In the genomic region with DNA sequence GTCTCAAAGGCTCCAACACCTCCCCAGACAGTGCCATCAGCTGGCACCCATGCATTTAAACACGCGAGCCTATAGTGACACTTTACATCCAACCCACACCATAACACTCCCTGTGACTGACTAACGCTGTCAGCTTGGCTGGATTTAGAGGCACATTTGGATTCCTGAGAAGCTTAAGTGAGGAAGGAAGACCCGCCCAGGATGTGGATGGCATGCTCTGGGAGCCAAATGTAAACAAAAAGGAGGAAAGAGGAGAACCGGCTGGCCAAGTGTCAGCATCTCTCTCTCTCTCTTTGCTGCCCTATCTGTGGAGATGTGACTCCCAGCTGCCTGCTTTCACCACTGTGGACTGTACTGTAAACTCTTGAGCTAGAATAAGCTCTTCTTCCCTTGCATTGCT, we compare ENCODE assay signal across 20 mouse cellular contexts. TPM values are rescaled to one million over a fixed set of nuclear protein-coding genes. Genes with fewer than 3 reads are reported as not detected.
A peak's percentile ranks its signal among the peaks of the same experiment; 100 is the strongest.
DNase-seq lines count a peak whose midpoint lies in the region; ATAC-seq and TF ChIP-seq lines count a peak whose summit lies in the region.
"Had no signal": no experiment of that assay in that cellular context is flagged by ENCODE, and none has a peak within 500 bp of the region (broad histone marks: within the 10 kb centered on the region; RNA-seq: fewer than 3 reads in every experiment).

No protein-coding gene starts in this region.

- no peaks in the 10 kb centered on the region for H3K36me3 ChIP-seq in forebrain, postnatal 0 days (ENCODE audit: insufficient read depth)
- H3K36me3 ChIP-seq in forebrain, embryonic 16.5 days (ENCODE audit: control insufficient read depth, insufficient read depth), result no peaks in the 10 kb centered on the region
- no peaks in the 10 kb centered on the region for H3K36me3 ChIP-seq in lung, embryonic 16.5 days (ENCODE audit: control insufficient read depth, insufficient read depth, low read length)
- no peaks in the 10 kb centered on the region for H3K36me3 ChIP-seq in stomach, embryonic 16.5 days (ENCODE audit: control insufficient read depth, insufficient read depth, low read length)
- no peaks in the 10 kb centered on the region for H3K36me3 ChIP-seq in forebrain, embryonic 11.5 days (ENCODE audit: control insufficient read depth, insufficient read depth, low read length)
- H3K36me3 ChIP-seq: embryonic facial prominence, embryonic 12.5 days; forebrain, embryonic 12.5 days; heart, embryonic 15.5 days had no signal

- H3K4me1 ChIP-seq in forebrain, postnatal 0 days (ENCODE audit: insufficient read depth), result no peaks in the 10 kb centered on the region
- H3K4me1 ChIP-seq in forebrain, embryonic 16.5 days (replicated peaks; ENCODE audit: control insufficient read depth, insufficient read depth, low read length), result no peaks in the 10 kb centered on the region
- H3K4me1 ChIP-seq in lung, embryonic 16.5 days (replicated peaks; ENCODE audit: control insufficient read depth, insufficient read depth, low read length), result peaks cover 6% of the 10 kb centered on the region
- peaks cover 4% of the 10 kb centered on the region for H3K4me1 ChIP-seq in stomach, embryonic 16.5 days (ENCODE audit: control insufficient read depth, insufficient read depth, low read length)
- no peaks in the 10 kb centered on the region for H3K4me1 ChIP-seq in forebrain, embryonic 11.5 days (replicated peaks; ENCODE audit: control insufficient read depth, insufficient read depth, low read length)
- H3K4me1 ChIP-seq: forebrain, embryonic 12.5 days had no signal

- H3K9ac ChIP-seq in forebrain, postnatal 0 days, result no peak overlapping the region
- H3K9ac ChIP-seq in forebrain, embryonic 16.5 days (replicated peaks; ENCODE audit: low read depth, low read length), result no peak overlapping the region
- no peak overlapping the region for H3K9ac ChIP-seq in lung, embryonic 16.5 days (ENCODE audit: low read length)
- H3K9ac ChIP-seq in stomach, embryonic 16.5 days (ENCODE audit: low read length), result no peak overlapping the region
- H3K9ac ChIP-seq in forebrain, embryonic 11.5 days (ENCODE audit: low read length), result no peak overlapping the region
- H3K9ac ChIP-seq: embryonic facial prominence, embryonic 12.5 days; forebrain, embryonic 12.5 days; heart, embryonic 15.5 days had no signal

- no peaks in the 10 kb centered on the region for H3K27me3 ChIP-seq in forebrain, postnatal 0 days (ENCODE audit: insufficient read depth, low read length)
- no peaks in the 10 kb centered on the region for H3K27me3 ChIP-seq in forebrain, embryonic 16.5 days (replicated peaks; ENCODE audit: control insufficient read depth, insufficient read depth, low read length)
- no peaks in the 10 kb centered on the region for H3K27me3 ChIP-seq in lung, embryonic 16.5 days (ENCODE audit: control insufficient read depth, insufficient read depth, low read depth, low read length)
- no peaks in the 10 kb centered on the region for H3K27me3 ChIP-seq in stomach, embryonic 16.5 days (ENCODE audit: control insufficient read depth, insufficient read depth, low read length)
- no peaks in the 10 kb centered on the region for H3K27me3 ChIP-seq in forebrain, embryonic 11.5 days (ENCODE audit: control insufficient read depth, insufficient read depth, low read length)
- H3K27me3 ChIP-seq: embryonic facial prominence, embryonic 12.5 days; forebrain, embryonic 12.5 days; heart, embryonic 15.5 days had no signal

- 44% methylated on average over 5 of the region's 5 CpGs for WGBS in forebrain, postnatal 0 days
- WGBS in forebrain, embryonic 16.5 days, result 54% methylated on average over 5 of the region's 5 CpGs
- 11% methylated on average over 5 of the region's 5 CpGs for WGBS in lung, embryonic 16.5 days
- 12% methylated on average over 5 of the region's 5 CpGs for WGBS in stomach, embryonic 16.5 days
- WGBS in forebrain, embryonic 11.5 days, result 51% methylated on average over 5 of the region's 5 CpGs

- peak; percentile 23; the same call in 1 of the 2 replicates for ATAC-seq in forebrain, postnatal 0 days
- ATAC-seq in forebrain, embryonic 16.5 days, result no peak
- peak; percentile 95 for ATAC-seq in lung, embryonic 16.5 days (ENCODE audit: low read depth)
- ATAC-seq in stomach, embryonic 16.5 days (ENCODE audit: insufficient read depth, low FRiP score), result peak; percentile 53; the same call in 1 of the 2 replicates
- ATAC-seq in forebrain, embryonic 11.5 days (replicated peaks; ENCODE audit: low FRiP score), result no peak
- ATAC-seq: hindbrain, embryonic 16.5 days had no signal

- TF ChIP-seq CTCF in forebrain, postnatal 0 days (IDR thresholded peaks at IDR 0.05; ENCODE audit: low read depth), result no peak

- H3K4me3 ChIP-seq in forebrain, postnatal 0 days (ENCODE audit: low read depth, low read length), result no peak overlapping the region
- H3K4me3 ChIP-seq in forebrain, embryonic 16.5 days (replicated peaks; ENCODE audit: low read length), result no peak overlapping the region
- no peak overlapping the region for H3K4me3 ChIP-seq in lung, embryonic 16.5 days (ENCODE audit: low read length)
- no peak overlapping the region for H3K4me3 ChIP-seq in stomach, embryonic 16.5 days (replicated peaks; ENCODE audit: low read length)
- H3K4me3 ChIP-seq in forebrain, embryonic 11.5 days (ENCODE audit: low read depth, low read length), result no peak overlapping the region
- H3K4me3 ChIP-seq: embryonic facial prominence, embryonic 12.5 days; forebrain, embryonic 12.5 days; heart, embryonic 15.5 days; left cerebral cortex, adult 2 months had no signal

- 0 out of 2 replicates have a peak, but pooled peaks cover 4% of the 10 kb centered on the region for H3K9me3 ChIP-seq in forebrain, postnatal 0 days (ENCODE audit: low read length)
- peaks cover 3% of the 10 kb centered on the region; the same call in 1 of the 2 replicates for H3K9me3 ChIP-seq in forebrain, embryonic 16.5 days (ENCODE audit: control insufficient read depth, low read length)
- peaks cover 7% of the 10 kb centered on the region for H3K9me3 ChIP-seq in lung, embryonic 16.5 days (ENCODE audit: control insufficient read depth, low read length)
- H3K9me3 ChIP-seq in stomach, embryonic 16.5 days (replicated peaks; ENCODE audit: control insufficient read depth, low read length), result no peaks in the 10 kb centered on the region
- H3K9me3 ChIP-seq in forebrain, embryonic 11.5 days (ENCODE audit: control insufficient read depth, low read length), result no peaks in the 10 kb centered on the region; the same call in 1 of the 2 replicates
- H3K9me3 ChIP-seq: embryonic facial prominence, embryonic 12.5 days; forebrain, embryonic 12.5 days; heart, embryonic 15.5 days had no signal

- no peak for DNase-seq in forebrain, postnatal 0 days
- peak; percentile 17 for DNase-seq in right cerebral cortex, adult 18-20 months
- DNase-seq in right cerebral cortex, postnatal 25 days, result no peak
- no peak for DNase-seq in natural killer cell, adult 2 months (ENCODE audit: low spot score in 2 of 2)
- no peak for DNase-seq in forebrain, embryonic 11.5 days (ENCODE audit: low spot score)
- DNase-seq: adrenal gland, postnatal 36 days; gastrocnemius, postnatal 25 days; liver; thymus, adult 18-20 months had no signal

- no peak overlapping the region for H3K27ac ChIP-seq in forebrain, postnatal 0 days (ENCODE audit: low read depth, low read length)
- H3K27ac ChIP-seq in forebrain, embryonic 16.5 days (ENCODE audit: low read length), result no peak overlapping the region
- H3K27ac ChIP-seq in lung, embryonic 16.5 days (ENCODE audit: low read length), result peak overlapping the region; percentile 61
- H3K27ac ChIP-seq in stomach, embryonic 16.5 days (ENCODE audit: low read length), result peak overlapping the region; percentile 11
- H3K27ac ChIP-seq in forebrain, embryonic 11.5 days (ENCODE audit: low read depth, low read length), result no peak overlapping the region
- H3K27ac ChIP-seq: embryonic facial prominence, embryonic 12.5 days; forebrain, embryonic 12.5 days; heart, embryonic 15.5 days; left cerebral cortex, adult 2 months had no signal

- no peak overlapping the region for H3K4me2 ChIP-seq in forebrain, postnatal 0 days (ENCODE audit: low read depth)
- no peak overlapping the region for H3K4me2 ChIP-seq in forebrain, embryonic 16.5 days (ENCODE audit: low read length)
- H3K4me2 ChIP-seq in lung, embryonic 16.5 days (ENCODE audit: low read depth, low read length), result no peak overlapping the region
- H3K4me2 ChIP-seq in stomach, embryonic 16.5 days (ENCODE audit: low read depth, low read length), result no peak overlapping the region; the same call in 1 of the 2 replicates
- no peak overlapping the region for H3K4me2 ChIP-seq in forebrain, embryonic 11.5 days (ENCODE audit: low read depth, low read length, severe bottlenecking)
- H3K4me2 ChIP-seq: embryonic facial prominence, embryonic 12.5 days; forebrain, embryonic 12.5 days; heart, embryonic 15.5 days had no signal

RNA-seq across cellular contexts. Expression of a gene that starts 9.8 kb away (rescaled TPM):
- 25.1 and 33.4 TPM in 2 replicates for total RNA-seq in forebrain, postnatal 0 days (2014; rRNA removed)
- polyA plus RNA-seq in forebrain, postnatal 0 days (2015; fragmentation: Nextera tagmentation; extraction: Ambion mirVana), result 9.9 and 14.3 TPM in 2 replicates
- 8.7 and 9.7 TPM in 2 replicates for polyA plus RNA-seq in forebrain, embryonic 16.5 days (2015; fragmentation: Nextera tagmentation; extraction: Ambion mirVana)
- 25.2 and 26.7 TPM in 2 replicates for polyA plus RNA-seq in lung, embryonic 16.5 days (2015; fragmentation: Nextera tagmentation; extraction: Ambion mirVana)
- polyA plus RNA-seq in stomach, embryonic 16.5 days (2015; fragmentation: Nextera tagmentation; extraction: Ambion mirVana), result 33.3 TPM in 2 replicates
- 10.9 and 11.0 TPM in 2 replicates for polyA plus RNA-seq in forebrain, embryonic 11.5 days (2014; fragmentation: Nextera tagmentation; extraction: Ambion mirVana)

RNA-seq across cellular contexts. Expression of a gene that starts 41.2 kb away (rescaled TPM):
- not detected in 2 replicates for total RNA-seq in forebrain, postnatal 0 days (2014; rRNA removed)
- not detected in 2 replicates for polyA plus RNA-seq in forebrain, postnatal 0 days (2015; fragmentation: Nextera tagmentation; extraction: Ambion mirVana)
- not detected in 2 replicates for polyA plus RNA-seq in forebrain, embryonic 16.5 days (2015; fragmentation: Nextera tagmentation; extraction: Ambion mirVana)
- 0.16 and 0.23 TPM in 2 replicates for polyA plus RNA-seq in lung, embryonic 16.5 days (2015; fragmentation: Nextera tagmentation; extraction: Ambion mirVana)
- not detected in 2 replicates for polyA plus RNA-seq in stomach, embryonic 16.5 days (2015; fragmentation: Nextera tagmentation; extraction: Ambion mirVana)
- polyA plus RNA-seq in forebrain, embryonic 11.5 days (2014; fragmentation: Nextera tagmentation; extraction: Ambion mirVana), result 0.29 TPM in 1 of 2 replicates, not detected in the other
- total RNA-seq: adrenal gland, postnatal 36 days; gastrocnemius, postnatal 25 days; left cerebral cortex, adult 2 months; megakaryocyte progenitor cell, adult 5-6 weeks had no signal
- polyA plus RNA-seq: embryonic facial prominence, embryonic 12.5 days; forebrain, embryonic 12.5 days; heart, embryonic 15.5 days; hindbrain, embryonic 16.5 days; large intestine, adult 2 months; small intestine, adult 2 months had no signal

Comparison
In these comparisons a context has a peak if more than half of its experiments do, and no peak if none do; other contexts are left out.
1. ATAC-seq: peak in forebrain, postnatal 0 days (single experiment), lung, embryonic 16.5 days (single experiment) and stomach, embryonic 16.5 days (single experiment); none in forebrain, embryonic 16.5 days (single experiment) and forebrain, embryonic 11.5 days (single experiment).
2. H3K27ac ChIP-seq: peak in lung, embryonic 16.5 days (single experiment) and stomach, embryonic 16.5 days (single experiment); none in forebrain, postnatal 0 days (single experiment), forebrain, embryonic 16.5 days (single experiment) and forebrain, embryonic 11.5 days (single experiment).